Mouse (Mus musculus) cerebellum, postnatal 14 days (tissue): ENCODE results near the gene Steap3.

Source experiments
- DNase-seq, 2 experiments: peaks; one replicate each; pipeline ENCODE4 v3.0.0; 2021; ENCODE audit warnings: mixed read lengths in 2 of 2

Steap3 gene

GRCm38 (mm10) chr1:120249842-120250241 lies 22.7 kb downstream of the Steap3 start:
- no peak for DNase-seq

GRCm38 (mm10) chr1:120248156-120248555 lies 24.3 kb downstream of the Steap3 start:
- DNase-seq, result peak; percentile 14 to 43

GRCm38 (mm10) chr1:120247351-120247750 lies 25.2 kb downstream of the Steap3 start:
- no peak for DNase-seq

- no peak for DNase-seq
Measured at GRCm38 (mm10) chr1:120246946-120247345, 25.6 kb downstream of the Steap3 start.

DNA sequence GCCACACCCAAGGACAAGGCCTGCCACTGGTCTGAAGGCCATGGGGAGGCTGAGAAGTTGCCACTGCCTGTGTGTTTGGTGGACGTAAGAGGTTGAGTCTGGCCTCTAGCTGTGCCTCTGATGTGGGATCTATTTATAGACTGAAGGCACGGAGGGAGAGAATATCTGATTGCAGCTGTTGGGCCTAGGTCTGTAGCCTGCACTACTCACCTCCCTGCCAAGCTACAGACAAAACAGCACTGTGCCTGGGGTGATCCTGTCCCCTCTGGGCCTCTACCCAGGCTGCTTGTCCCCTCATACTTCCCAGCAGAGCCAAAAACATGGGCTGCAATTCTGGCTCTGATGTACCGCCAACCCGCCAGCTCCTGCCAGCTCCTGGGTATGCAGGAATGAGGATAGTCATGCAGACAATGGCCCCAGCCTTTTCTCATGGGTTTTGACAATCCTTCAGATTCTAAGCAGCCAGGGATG lies 26.8 kb downstream of the Steap3 start:
- DNase-seq, result peak; percentile 45

DNA sequence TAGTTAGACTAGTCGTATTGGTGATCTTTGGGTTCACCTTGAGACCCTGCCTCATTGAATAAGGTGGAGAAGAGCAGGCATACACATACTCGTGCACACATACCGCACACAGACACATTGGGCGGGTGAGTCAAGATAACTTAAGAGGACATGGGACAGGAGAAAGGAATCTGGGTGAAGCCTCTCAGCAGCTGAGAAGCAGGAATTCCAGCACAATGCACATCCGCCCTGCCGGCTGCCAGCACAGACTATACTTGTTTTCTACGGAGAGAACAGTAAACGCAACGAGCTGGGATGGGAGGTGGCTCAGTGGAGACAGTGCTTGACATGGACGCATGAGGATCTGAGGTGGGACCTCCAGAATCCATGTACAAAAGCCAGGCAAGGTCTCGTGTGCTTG lies 27.9 kb downstream of the Steap3 start:
- DNase-seq, result no peak

GRCm38 (mm10) chr1:120243987-120244386 lies 28.5 kb downstream of the Steap3 start:
- no peak for DNase-seq

GRCm38 (mm10) chr1:120237068-120237467 lies 35.4 kb downstream of the Steap3 start:
- no peak for DNase-seq

- DNase-seq, result no peak
Measured at GRCm38 (mm10) chr1:120236424-120236823, 36.1 kb downstream of the Steap3 start.

GRCm38 (mm10) chr1:120235631-120236215 lies 36.8 kb downstream of the Steap3 start:
- DNase-seq, result no peak

DNA sequence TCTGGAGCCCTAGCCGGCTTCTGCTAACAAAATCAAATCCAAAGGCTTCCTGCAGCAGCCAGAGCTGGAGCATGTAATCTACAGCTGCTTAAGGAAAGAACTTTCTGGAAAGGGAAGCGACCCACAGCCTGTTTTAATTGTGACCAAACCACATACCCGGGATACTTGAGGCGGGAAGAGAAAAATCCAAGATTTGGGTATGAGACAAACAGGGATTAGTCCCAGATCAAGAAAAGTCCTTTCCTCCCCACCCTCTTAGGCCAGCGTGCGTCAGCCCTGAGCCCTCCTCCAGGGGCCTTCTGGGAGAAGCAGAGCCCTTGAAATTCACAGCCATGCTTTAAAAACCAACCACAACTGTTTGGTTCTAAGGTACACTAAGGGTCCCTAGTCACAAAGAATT lies 40.3 kb downstream of the Steap3 start:
- no peak for DNase-seq

DNA sequence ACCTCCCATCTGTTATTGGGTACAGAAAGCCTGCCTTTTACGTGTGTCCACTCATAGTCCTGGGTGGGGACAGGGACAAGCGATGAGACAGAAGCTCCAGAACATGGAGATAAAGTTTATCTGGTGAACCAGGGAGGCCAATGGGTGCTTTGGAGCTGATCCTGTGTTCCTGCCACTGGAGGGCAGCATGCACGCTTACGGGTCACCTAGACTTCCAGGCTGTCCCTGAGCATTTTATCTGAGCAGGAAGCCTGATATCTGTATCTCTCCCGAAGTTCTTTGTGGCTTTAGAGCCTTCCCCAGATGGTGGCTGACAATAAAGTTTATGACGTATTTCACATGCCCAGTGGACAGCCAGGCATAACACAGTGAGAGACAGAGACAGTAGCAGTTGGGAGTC lies 41.2 kb downstream of the Steap3 start:
- peak; percentile 43 to 62 for DNase-seq

- DNase-seq, result no peak
Measured at GRCm38 (mm10) chr1:120229723-120230471, 42.6 kb downstream of the Steap3 start.

DNA sequence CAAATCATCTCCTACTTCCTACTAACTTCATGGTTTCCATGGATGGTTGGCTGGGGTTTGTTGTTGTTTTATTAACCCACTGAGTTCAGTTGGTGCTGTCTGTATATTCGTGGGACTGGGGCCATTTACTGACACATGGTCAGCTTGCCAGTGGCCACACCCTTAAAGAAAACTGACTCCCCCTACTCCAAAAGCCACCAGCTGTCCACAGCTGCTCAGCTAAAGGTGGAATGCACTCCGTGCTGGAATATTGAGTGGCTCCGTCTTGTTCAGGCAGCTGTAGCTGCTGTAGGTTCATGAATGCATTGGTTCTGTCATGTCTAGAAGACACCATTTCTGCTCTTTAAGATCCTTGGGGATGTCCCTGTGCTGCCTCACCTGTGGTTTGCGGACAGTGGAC lies 48.9 kb downstream of the Steap3 start:
- DNase-seq, result no peak

DNA sequence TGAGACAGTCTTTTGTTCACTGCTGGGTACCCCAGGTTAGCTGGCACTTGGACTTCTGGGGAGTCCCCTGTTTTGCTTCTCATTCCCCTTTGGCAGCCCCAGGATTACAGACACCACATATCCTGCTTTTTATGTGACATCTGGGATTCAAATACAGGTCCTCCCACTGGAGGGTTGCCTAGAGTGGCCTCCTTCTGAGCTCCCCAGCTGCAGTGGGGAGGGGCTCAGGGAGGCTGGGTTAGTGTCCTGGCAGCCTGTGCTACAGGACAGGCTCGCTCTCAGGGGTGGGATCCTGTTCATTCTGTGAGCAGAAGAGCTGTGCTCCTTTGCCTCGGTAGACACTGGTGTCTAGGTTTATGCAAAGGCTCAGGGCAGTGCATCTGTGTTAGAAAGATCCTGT lies 51.2 kb downstream of the Steap3 start:
- DNase-seq, result no peak

DNA sequence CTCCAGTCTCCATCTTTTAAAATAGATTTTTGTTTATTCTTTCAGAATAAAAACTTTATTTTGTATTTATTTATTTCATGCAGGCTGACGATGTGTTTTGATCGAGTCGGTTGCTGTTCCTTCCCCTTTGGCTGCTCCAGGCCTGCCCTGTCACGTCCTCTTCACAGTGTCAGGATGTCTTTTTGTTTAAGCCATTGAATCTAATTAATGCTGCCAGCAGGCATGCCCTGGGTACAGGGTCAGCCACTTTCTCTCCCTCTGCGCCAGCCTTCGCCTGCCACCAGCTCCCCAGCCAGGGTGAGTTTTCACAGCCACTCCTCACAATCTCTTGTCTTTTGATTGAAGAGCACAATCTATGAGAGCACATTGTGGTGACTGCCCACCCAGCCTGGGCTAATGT lies 51.7 kb downstream of the Steap3 start:
- DNase-seq, result no peak

- no peak for DNase-seq
Measured at GRCm38 (mm10) chr1:120208502-120209230, 63.8 kb downstream of the Steap3 start.

- DNase-seq, result peak; percentile 56 to 57
Measured at GRCm38 (mm10) chr1:120207568-120207967, 64.9 kb downstream of the Steap3 start.

GRCm38 (mm10) chr1:120204834-120205233 lies 67.7 kb downstream of the Steap3 start:
- DNase-seq, result no peak

DNA sequence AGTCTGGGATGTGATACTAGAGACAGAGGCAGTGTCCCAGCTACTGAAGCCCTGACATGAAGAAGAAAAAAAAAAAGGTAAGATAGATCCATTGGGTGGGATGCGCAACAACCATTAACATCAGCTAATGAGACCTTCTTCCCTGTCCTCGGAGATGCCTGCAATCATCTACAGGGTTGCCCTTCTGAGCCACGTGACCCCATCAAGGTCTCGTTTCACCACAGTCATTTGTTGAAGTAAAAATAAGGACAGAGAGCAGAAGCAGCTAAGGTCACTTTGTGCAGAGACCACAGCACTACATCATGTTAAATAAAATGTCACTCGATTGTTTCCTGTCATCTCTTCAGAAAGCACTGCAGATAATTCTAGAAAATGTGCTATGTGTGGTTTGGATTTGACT lies 68.7 kb downstream of the Steap3 start:
- DNase-seq, result no peak

DNA sequence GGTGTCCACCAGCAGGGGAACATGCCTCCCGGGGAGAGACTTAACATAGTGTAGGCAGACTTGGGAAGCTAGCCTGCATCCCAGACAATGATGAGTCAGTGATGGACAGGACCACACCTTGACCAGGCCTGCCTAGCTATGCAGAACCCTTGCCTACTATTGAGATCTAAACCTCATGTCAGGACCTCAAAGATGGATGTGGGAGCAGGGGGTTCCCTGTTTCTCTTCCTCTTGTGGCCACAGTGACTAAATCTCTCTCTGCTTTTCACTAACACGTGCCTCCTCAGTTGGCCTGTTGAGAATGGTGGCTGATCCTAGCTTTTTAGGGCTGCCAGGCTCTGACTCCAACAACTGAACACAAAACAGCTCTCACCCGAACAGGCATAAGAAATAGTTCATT lies 70.0 kb downstream of the Steap3 start:
- DNase-seq, result no peak

- DNase-seq, result no peak
Measured at GRCm38 (mm10) chr1:120198942-120199341, 73.6 kb downstream of the Steap3 start.

DNA sequence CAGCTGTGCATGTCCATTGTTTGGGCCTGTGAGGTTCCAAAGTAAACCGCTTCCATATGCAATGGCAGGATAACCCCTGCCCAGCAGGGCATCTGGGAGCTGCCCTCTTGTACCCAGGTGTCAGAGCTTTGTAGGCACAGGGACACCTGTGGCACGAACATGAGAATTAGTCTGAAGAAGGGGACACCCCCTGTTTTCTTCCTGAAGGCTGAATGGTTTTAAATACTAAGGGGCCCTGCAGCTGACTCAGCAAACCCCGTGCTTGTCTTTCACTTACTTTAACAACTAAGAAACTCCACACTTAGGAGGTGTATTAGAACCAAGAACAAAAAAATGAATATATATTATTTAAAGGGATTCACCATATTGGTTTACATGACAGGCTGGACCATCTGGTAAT lies 74.4 kb downstream of the Steap3 start:
- DNase-seq, result no peak

- peak; percentile 78 to 84 for DNase-seq
Measured at GRCm38 (mm10) chr1:120197189-120197588, 75.3 kb downstream of the Steap3 start.
